Mouse (Mus musculus): Measurements from ENCODE around the gene Ncbp1. TPM values are rescaled to one million over a fixed set of nuclear protein-coding genes. Genes with fewer than 3 reads are reported as not detected.
"Not testable (repeated sequence)": the region's sequence is repeated elsewhere in the genome, so short reads cannot be mapped to it uniquely, and the experiment has no call there.

Gene Ncbp1
- polyA plus RNA-seq, 1 experiment from 2014 or later, result 70.2 TPM

DNA sequence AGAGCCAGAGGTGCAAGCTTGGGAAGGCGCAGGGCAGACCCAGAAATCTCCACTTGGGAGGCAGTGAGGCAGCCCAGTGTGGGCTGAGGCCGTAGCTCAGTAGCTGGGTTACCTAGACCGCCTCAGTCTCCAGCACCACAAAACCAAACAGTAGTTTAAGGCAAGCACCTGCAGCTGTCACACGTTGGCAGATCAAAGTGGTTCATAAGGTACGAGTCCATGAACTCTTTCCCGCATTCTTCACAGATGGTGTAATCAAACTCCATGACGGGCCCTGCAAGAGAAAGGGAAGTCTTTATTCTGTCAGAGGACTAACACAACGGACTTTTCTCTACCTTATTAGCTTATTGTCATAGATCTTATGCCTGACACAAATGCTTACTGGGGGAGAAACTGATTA, 47.0 kb downstream of the Ncbp1 start:
- ATAC-seq, result no peak
- peaks cover 31% of the 10 kb centered on the region for H3K36me3 ChIP-seq (ENCODE audit: control insufficient read depth, insufficient read depth, low read length)
- no peaks in the 10 kb centered on the region for H3K4me1 ChIP-seq (ENCODE audit: control insufficient read depth, insufficient read depth, low read length)
- no peak overlapping the region for H3K4me3 ChIP-seq (ENCODE audit: low read depth, low read length)
- no peaks in the 10 kb centered on the region for H3K9me3 ChIP-seq (replicated peaks; ENCODE audit: control insufficient read depth, low read length, poor library complexity, severe bottlenecking)
- no peak overlapping the region for H3K27ac ChIP-seq (ENCODE audit: low read length)
- H3K9ac ChIP-seq (ENCODE audit: low read depth, low read length), result no peak overlapping the region
- WGBS, result 80% methylated on average over 8 of the region's 8 CpGs
- H3K4me2 ChIP-seq (ENCODE audit: low read length), result no peak overlapping the region
- no peaks in the 10 kb centered on the region for H3K27me3 ChIP-seq (ENCODE audit: control insufficient read depth, insufficient read depth, low read depth, low read length)

GRCm38 (mm10) chr4:46185890-46186289, 47.5 kb downstream of the Ncbp1 start:
- no peaks in the 10 kb centered on the region for H3K4me1 ChIP-seq (ENCODE audit: control insufficient read depth, insufficient read depth, low read length)
- 76% methylated on average over 9 of the region's 9 CpGs for WGBS
- H3K4me3 ChIP-seq (ENCODE audit: low read depth, low read length), result no peak overlapping the region
- peaks cover 34% of the 10 kb centered on the region for H3K36me3 ChIP-seq (ENCODE audit: control insufficient read depth, insufficient read depth, low read length)
- ATAC-seq, result no peak
- H3K27me3 ChIP-seq (ENCODE audit: control insufficient read depth, insufficient read depth, low read depth, low read length), result no peaks in the 10 kb centered on the region
- no peak overlapping the region for H3K27ac ChIP-seq (ENCODE audit: low read length)
- no peak overlapping the region for H3K9ac ChIP-seq (ENCODE audit: low read depth, low read length)
- H3K9me3 ChIP-seq (replicated peaks; ENCODE audit: control insufficient read depth, low read length, poor library complexity, severe bottlenecking), result no peaks in the 10 kb centered on the region
- no peak overlapping the region for H3K4me2 ChIP-seq (ENCODE audit: low read length)

- ATAC-seq, result no peak
- WGBS, result 79% methylated on average over 3 of the region's 3 CpGs
- Histone ChIP-seq H3K27ac (ENCODE audit: low read length) (no peak overlapping the region), H3K27me3 (ENCODE audit: control insufficient read depth, insufficient read depth, low read depth, low read length) (no peaks in the 10 kb centered on the region), H3K4me2 (ENCODE audit: low read length) (no peak overlapping the region), H3K36me3 (ENCODE audit: control insufficient read depth, insufficient read depth, low read length) (peaks cover 32% of the 10 kb centered on the region), H3K4me1 (ENCODE audit: control insufficient read depth, insufficient read depth, low read length) (no peaks in the 10 kb centered on the region), H3K9ac (ENCODE audit: low read depth, low read length) (no peak overlapping the region), H3K4me3 (ENCODE audit: low read depth, low read length) (no peak overlapping the region), H3K9me3 (replicated peaks; ENCODE audit: control insufficient read depth, low read length, poor library complexity, severe bottlenecking) (no peaks in the 10 kb centered on the region)
Measured at GRCm38 (mm10) chr4:46186466-46186865, 48.1 kb downstream of the Ncbp1 start.

DNA sequence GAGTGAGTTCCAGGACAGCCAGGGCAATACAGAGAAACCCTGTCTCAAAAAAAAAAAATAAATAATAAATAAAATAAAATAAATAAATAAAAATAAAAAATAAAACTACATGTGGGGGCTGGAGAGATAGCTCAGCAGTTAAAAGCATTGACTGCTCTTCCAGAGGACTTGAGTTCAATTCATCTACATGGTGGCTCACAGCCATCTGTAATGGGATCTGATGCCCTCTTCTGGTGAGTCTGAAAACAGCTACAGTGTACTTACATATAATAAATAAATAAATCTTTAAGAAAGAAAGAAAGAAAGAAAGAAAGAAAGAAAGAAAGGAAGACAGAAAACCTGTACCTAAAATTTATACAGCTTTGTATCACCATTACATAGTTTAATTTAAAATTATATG, 53.6 kb downstream of the Ncbp1 start:
- not testable (repeated sequence) for H3K4me2 ChIP-seq (ENCODE audit: low read length); H3K9me3 ChIP-seq (replicated peaks; ENCODE audit: control insufficient read depth, low read length, poor library complexity, severe bottlenecking); ATAC-seq; H3K36me3 ChIP-seq (ENCODE audit: control insufficient read depth, insufficient read depth, low read length); H3K27ac ChIP-seq (ENCODE audit: low read length); H3K27me3 ChIP-seq (ENCODE audit: control insufficient read depth, insufficient read depth, low read depth, low read length); H3K9ac ChIP-seq (ENCODE audit: low read depth, low read length); H3K4me3 ChIP-seq (ENCODE audit: low read depth, low read length)
- H3K4me1 ChIP-seq (ENCODE audit: control insufficient read depth, insufficient read depth, low read length), result peaks cover 29% of the 10 kb centered on the region

DNA sequence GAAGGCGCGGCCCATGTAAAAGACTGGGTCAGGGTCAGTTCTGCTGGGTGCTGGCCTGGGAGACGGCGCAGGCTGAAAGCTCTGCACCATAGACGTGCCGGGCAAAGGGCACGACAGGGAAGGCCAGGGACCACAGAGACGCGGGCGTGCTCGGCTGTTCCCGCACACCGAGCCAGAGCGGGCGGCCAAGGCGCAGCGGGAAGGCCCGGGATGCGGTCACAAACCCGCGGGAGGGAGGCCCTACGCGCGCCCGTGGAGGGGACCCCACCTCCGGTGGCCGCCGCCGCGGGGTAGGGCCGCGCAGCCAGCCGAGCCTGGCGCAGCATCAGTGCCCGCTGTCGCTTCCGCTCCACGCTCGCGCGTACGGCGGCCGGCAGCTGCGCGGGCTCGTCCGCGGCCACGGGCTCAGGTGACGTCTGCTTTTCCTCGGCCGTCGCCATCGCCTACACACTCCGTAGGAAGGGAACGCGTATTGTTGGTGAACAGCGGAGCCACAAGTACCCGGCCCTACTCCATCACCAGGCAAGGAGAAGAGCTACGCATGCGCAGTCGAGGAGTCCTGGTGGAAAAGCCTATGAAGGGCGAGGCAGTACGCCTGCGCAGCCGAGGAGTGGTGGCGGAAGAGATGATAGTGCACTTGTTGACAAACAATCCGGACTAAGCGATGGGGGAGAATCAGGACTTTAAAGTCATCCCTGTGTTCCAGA, 57.5 kb downstream of the Ncbp1 start, which contains the start of gene Xpa:
Xpa (minus strand) TSS at position 531 of the 707 bp plus-strand sequence.
- WGBS, result under 1% methylated on average over 69 of the region's 70 CpGs
- ATAC-seq, result peak; percentile 97
- Histone ChIP-seq H3K36me3 (ENCODE audit: control insufficient read depth, insufficient read depth, low read length) (0 out of 2 replicates have a peak, but pooled peaks cover 3% of the 10 kb centered on the region), H3K9me3 (replicated peaks; ENCODE audit: control insufficient read depth, low read length, poor library complexity, severe bottlenecking) (no peaks in the 10 kb centered on the region), H3K4me1 (ENCODE audit: control insufficient read depth, insufficient read depth, low read length) (peaks cover 29% of the 10 kb centered on the region), H3K4me3 (ENCODE audit: low read depth, low read length) (peak within 1 kb of the TSS; percentile 86), H3K9ac (ENCODE audit: low read depth, low read length) (peak within 1 kb of the TSS; percentile 97), H3K4me2 (ENCODE audit: low read length) (peak within 1 kb of the TSS; percentile 80), H3K27me3 (ENCODE audit: control insufficient read depth, insufficient read depth, low read depth, low read length) (no peaks in the 10 kb centered on the region; the same call in 1 of the 2 replicates), H3K27ac (ENCODE audit: low read length) (peak within 1 kb of the TSS; percentile 94)

- H3K27ac ChIP-seq (ENCODE audit: low read length), result peak overlapping the region; percentile 94
- WGBS, result 31% methylated on average over 6 of the region's 6 CpGs
- H3K9ac ChIP-seq (ENCODE audit: low read depth, low read length), result peak overlapping the region; percentile 97
- peak overlapping the region; percentile 80 for H3K4me2 ChIP-seq (ENCODE audit: low read length)
- H3K9me3 ChIP-seq (replicated peaks; ENCODE audit: control insufficient read depth, low read length, poor library complexity, severe bottlenecking), result no peaks in the 10 kb centered on the region
- peak overlapping the region; percentile 86 for H3K4me3 ChIP-seq (ENCODE audit: low read depth, low read length)
- peak; percentile 61 for ATAC-seq
- H3K4me1 ChIP-seq (ENCODE audit: control insufficient read depth, insufficient read depth, low read length), result peaks cover 29% of the 10 kb centered on the region
- H3K27me3 ChIP-seq (ENCODE audit: control insufficient read depth, insufficient read depth, low read depth, low read length), result no peaks in the 10 kb centered on the region; the same call in 1 of the 2 replicates
- H3K36me3 ChIP-seq (ENCODE audit: control insufficient read depth, insufficient read depth, low read length), result no peaks in the 10 kb centered on the region
Measured at GRCm38 (mm10) chr4:46196513-46196912, 58.1 kb downstream of the Ncbp1 start.

GRCm38 (mm10) chr4:46198064-46198463, 59.7 kb downstream of the Ncbp1 start:
- no peak overlapping the region for H3K4me3 ChIP-seq (ENCODE audit: low read depth, low read length)
- no peaks in the 10 kb centered on the region for H3K36me3 ChIP-seq (ENCODE audit: control insufficient read depth, insufficient read depth, low read length)
- no peaks in the 10 kb centered on the region for H3K9me3 ChIP-seq (replicated peaks; ENCODE audit: control insufficient read depth, low read length, poor library complexity, severe bottlenecking)
- peaks cover 27% of the 10 kb centered on the region for H3K4me1 ChIP-seq (ENCODE audit: control insufficient read depth, insufficient read depth, low read length)
- H3K9ac ChIP-seq (ENCODE audit: low read depth, low read length), result no peak overlapping the region
- no peak overlapping the region for H3K4me2 ChIP-seq (ENCODE audit: low read length)
- no peaks in the 10 kb centered on the region; the same call in 1 of the 2 replicates for H3K27me3 ChIP-seq (ENCODE audit: control insufficient read depth, insufficient read depth, low read depth, low read length)
- WGBS, result 81% methylated on average over 5 of the region's 5 CpGs
- H3K27ac ChIP-seq (ENCODE audit: low read length), result no peak overlapping the region
- no peak for ATAC-seq

DNA sequence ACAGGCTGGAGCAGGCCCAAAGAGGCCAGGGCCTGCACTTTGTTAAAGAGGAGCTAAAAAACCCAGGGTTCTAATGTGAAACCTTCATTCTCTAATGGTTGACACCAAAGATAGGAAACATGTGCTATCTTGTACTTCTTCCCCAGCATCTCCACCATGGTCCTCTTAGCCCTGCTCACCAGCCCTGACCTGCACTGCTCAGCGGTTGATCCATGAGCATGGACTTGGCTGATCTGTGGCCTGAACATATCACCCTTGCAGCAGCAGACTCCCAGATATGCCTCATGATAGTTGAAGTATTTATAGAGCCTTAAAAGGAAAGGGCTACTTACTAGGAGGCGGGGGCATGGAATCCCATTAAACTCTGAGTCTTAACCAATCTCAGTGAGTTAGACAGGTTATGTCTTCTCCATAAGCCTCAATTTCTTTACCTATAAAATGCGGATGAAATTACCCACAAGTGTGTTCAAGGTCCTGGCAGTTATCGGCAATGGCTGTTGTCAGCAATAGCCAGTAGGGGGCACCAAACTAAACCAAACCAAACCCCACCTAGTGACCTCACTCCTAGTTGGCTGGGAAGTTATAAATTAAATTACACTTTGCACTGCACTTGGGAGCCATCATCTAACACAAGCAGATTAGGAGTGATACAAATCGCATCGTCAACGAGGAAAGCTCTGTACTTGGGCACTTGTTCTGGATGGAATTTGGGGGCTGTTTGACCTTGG, 63.6 kb downstream of the Ncbp1 start:
- Histone ChIP-seq H3K4me1 (ENCODE audit: control insufficient read depth, insufficient read depth, low read length) (peaks cover 3% of the 10 kb centered on the region; the same call in 1 of the 2 replicates), H3K4me2 (ENCODE audit: low read length) (peak overlapping the region; percentile 63), H3K27ac (ENCODE audit: low read length) (peak overlapping the region; percentile 78), H3K27me3 (ENCODE audit: control insufficient read depth, insufficient read depth, low read depth, low read length) (no peaks in the 10 kb centered on the region; the same call in 1 of the 2 replicates), H3K9me3 (replicated peaks; ENCODE audit: control insufficient read depth, low read length, poor library complexity, severe bottlenecking) (no peaks in the 10 kb centered on the region), H3K36me3 (ENCODE audit: control insufficient read depth, insufficient read depth, low read length) (no peaks in the 10 kb centered on the region), H3K4me3 (ENCODE audit: low read depth, low read length) (peak overlapping the region; percentile 37), H3K9ac (ENCODE audit: low read depth, low read length) (peak overlapping the region; percentile 69)
- 10% methylated on average over 7 of the region's 7 CpGs for WGBS
- ATAC-seq, result peak; percentile 81
